In the genomic region with DNA sequence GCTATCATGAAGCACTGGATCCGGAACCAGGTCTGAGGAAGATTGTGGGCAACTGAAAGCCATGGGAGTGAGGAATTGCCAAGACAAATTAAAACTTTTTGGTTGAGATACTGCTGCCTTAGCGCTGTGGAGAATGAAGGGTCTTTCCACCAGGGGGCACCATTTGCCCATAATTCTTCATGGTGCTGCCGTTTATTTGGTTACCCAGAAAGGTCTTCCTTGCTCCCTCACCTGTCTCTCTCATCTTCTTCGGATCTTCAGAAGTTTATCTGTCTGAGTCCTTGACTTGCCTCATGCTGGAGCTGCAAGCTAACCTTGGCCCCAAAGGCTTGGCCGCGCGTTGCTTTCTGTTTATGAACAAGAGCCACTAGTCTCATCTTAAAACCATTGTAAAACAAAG, we compare ENCODE assay signal across 9 mouse cellular contexts. TPM values are rescaled to one million over a fixed set of nuclear protein-coding genes. Genes with fewer than 3 reads are reported as not detected.
A peak's percentile ranks its signal among the peaks of the same experiment; 100 is the strongest.
DNase-seq lines count a peak whose midpoint lies in the region; ATAC-seq and TF ChIP-seq lines count a peak whose summit lies in the region.
"Had no signal": no experiment of that assay in that cellular context is flagged by ENCODE, and none has a peak within 500 bp of the region (broad histone marks: within the 10 kb centered on the region; RNA-seq: fewer than 3 reads in every experiment).

No protein-coding gene starts in this region.

- H3K79me2 ChIP-seq in MEL (ENCODE audit: control insufficient read depth, insufficient read depth, low read length, poor library complexity): no peaks in the 10 kb centered on the region

- TF ChIP-seq RAD21 in MEL (IDR thresholded peaks at IDR 0.05; ENCODE audit: low read depth, low read length): peak; percentile 22

- no peak for ATAC-seq in erythroid progenitor cell, adult 5-6 weeks (replicated peaks; ENCODE audit: low FRiP score, poor library complexity, severe bottlenecking)

- no peak overlapping the region for H3K4me3 ChIP-seq in MEL (ENCODE audit: control insufficient read depth in 1 of 2, insufficient read depth in 1 of 2, low read depth in 2 of 2, low read length in 2 of 2)
- no peak overlapping the region for H3K4me3 ChIP-seq in bone marrow macrophage, adult 2 months (ENCODE audit: insufficient read depth, low read length)
- H3K4me3 ChIP-seq: heart, embryonic 13.5 days had no signal

- H3K36me3 ChIP-seq in MEL (ENCODE audit: control insufficient read depth in 1 of 2, insufficient read depth in 2 of 2, low read length in 2 of 2): no peaks in the 10 kb centered on the region
- H3K36me3 ChIP-seq: heart, embryonic 13.5 days had no signal

- H3K27me3 ChIP-seq in MEL (ENCODE audit: control insufficient read depth in 1 of 2, insufficient read depth in 2 of 2, low read length in 2 of 2): no peaks in the 10 kb centered on the region
- H3K27me3 ChIP-seq: heart, embryonic 13.5 days had no signal

- no peaks in the 10 kb centered on the region for H3K4me1 ChIP-seq in MEL (ENCODE audit: control insufficient read depth in 1 of 2, insufficient read depth in 2 of 2, low read length in 2 of 2)
- H3K4me1 ChIP-seq in bone marrow macrophage, adult 2 months (ENCODE audit: control insufficient read depth, insufficient read depth, low read length): peaks cover 20% of the 10 kb centered on the region
- H3K4me1 ChIP-seq: heart, embryonic 13.5 days had no signal

- no peak for TF ChIP-seq EP300 in MEL (IDR thresholded peaks at IDR 0.05; ENCODE audit: low read depth in 1 of 2, low read length in 2 of 2)

- H3K9me3 ChIP-seq in MEL (replicated peaks; ENCODE audit: insufficient read depth, low read length): no peaks in the 10 kb centered on the region
- H3K9me3 ChIP-seq: heart, embryonic 13.5 days had no signal

- H3K27ac ChIP-seq in MEL (ENCODE audit: control insufficient read depth, low read depth, low read length): no peak overlapping the region
- no peak overlapping the region for H3K27ac ChIP-seq in bone marrow macrophage, adult 2 months (ENCODE audit: insufficient read depth, low read depth, low read length)
- H3K27ac ChIP-seq: heart, embryonic 13.5 days had no signal

- H3K9ac ChIP-seq in MEL (ENCODE audit: control insufficient read depth, low read depth, low read length, poor library complexity, severe bottlenecking): no peak overlapping the region
- H3K9ac ChIP-seq: heart, embryonic 13.5 days had no signal

- TF ChIP-seq POLR2A in MEL (IDR thresholded peaks at IDR 0.05; ENCODE audit: control insufficient read depth in 1 of 2, insufficient read depth in 1 of 2, low read depth in 1 of 2, low read length in 2 of 2, poor library complexity in 1 of 2): no peak
- TF ChIP-seq POLR2A in bone marrow macrophage, adult 2 months (IDR thresholded peaks at IDR 0.05; ENCODE audit: borderline replicate concordance, low read depth, low read length): no peak

- TF ChIP-seq CTCF in MEL (IDR thresholded peaks at IDR 0.05 in 2 of 3, conservative IDR thresholded peaks at IDR 0.05 in 1 of 3; ENCODE audit: control insufficient read depth in 1 of 3, insufficient read depth in 1 of 3, low read depth in 2 of 3, low read length in 3 of 3, poor library complexity in 1 of 3, severe bottlenecking in 1 of 3): peak; percentile 25 to 44 (median 36); a peak in 5 of 6 replicates
- peak; percentile 53; the same call in 1 of the 2 replicates for TF ChIP-seq CTCF in bone marrow macrophage, adult 2 months (IDR thresholded peaks at IDR 0.05; ENCODE audit: low read depth, low read length)

- peak; percentile 49 to 53 for DNase-seq in left cerebral cortex, adult 18-20 months (ENCODE audit: low spot score in 2 of 2)
- DNase-seq in left cerebral cortex, postnatal 10 days (ENCODE audit: extremely low spot score in 1 of 2, low spot score in 2 of 2): no peak
- DNase-seq in MEL (ENCODE audit: low read depth, low spot score): peak; percentile 9
- DNase-seq in kidney, postnatal 36 days: peak; percentile 1 to 70
- DNase-seq in retina, embryonic 14.5 days (ENCODE audit: low spot score): peak; percentile 75
- no peak for DNase-seq in urinary bladder, adult 18-20 months (ENCODE audit: low spot score in 2 of 2)

- intact Hi-C loops in left cerebral cortex, postnatal 10 days (cut with DNase I): no loop called here

TF ChIP-seq in MEL, 35 proteins besides CTCF, POLR2A, EP300 and RAD21:
- TF ChIP-seq SMC3 (IDR thresholded peaks at IDR 0.05; ENCODE audit: low read depth, low read length) (peak; percentile 20), E2F4 (IDR thresholded peaks at IDR 0.05; ENCODE audit: borderline replicate concordance, low read depth, low read length) (no peak), ZKSCAN1 (IDR thresholded peaks at IDR 0.05; ENCODE audit: low read depth, low read length) (no peak), ZNF384 (IDR thresholded peaks at IDR 0.05; ENCODE audit: low read depth, low read length) (no peak)

RNA-seq across cellular contexts. Expression of a gene that starts 6.3 kb away (rescaled TPM):
- total RNA-seq in left cerebral cortex, adult 18-20 months (2021): not detected
- total RNA-seq in left cerebral cortex, postnatal 10 days (2021): not detected
- total RNA-seq in MEL (2012; rRNA removed): not detected in 2 replicates
- polyA plus RNA-seq in MEL (2012; ENCODE audit: insufficient read depth in 1 of 2, insufficient read length in 2 of 2, low read depth in 1 of 2, low replicate concordance in 2 of 2, missing spikeins in 1 of 2): not detected
- polyA plus RNA-seq in bone marrow macrophage, adult 2 months (2012; ENCODE audit: insufficient read depth, insufficient read length, missing spikeins): not detected in 2 replicates
- total RNA-seq in erythroid progenitor cell, adult 5-6 weeks (2015; ENCODE audit: low replicate concordance): not detected in 2 replicates
- not detected in 2 replicates for total RNA-seq in erythroid progenitor cell, adult 5-6 weeks (2017; ENCODE audit: low replicate concordance)
- polyA plus RNA-seq: heart, embryonic 13.5 days had no signal

RNA-seq across cellular contexts. Expression of a gene that starts 6.6 kb away (rescaled TPM):
- total RNA-seq in left cerebral cortex, adult 18-20 months (2021): not detected
- not detected for total RNA-seq in left cerebral cortex, postnatal 10 days (2021)
- total RNA-seq in MEL (2012; rRNA removed): not detected in 2 replicates
- polyA plus RNA-seq in MEL (2012; ENCODE audit: insufficient read depth in 1 of 2, insufficient read length in 2 of 2, low read depth in 1 of 2, low replicate concordance in 2 of 2, missing spikeins in 1 of 2): not detected
- polyA plus RNA-seq in bone marrow macrophage, adult 2 months (2012; ENCODE audit: insufficient read depth, insufficient read length, missing spikeins): not detected in 2 replicates
- not detected in 2 replicates for total RNA-seq in erythroid progenitor cell, adult 5-6 weeks (2015; ENCODE audit: low replicate concordance)
- total RNA-seq in erythroid progenitor cell, adult 5-6 weeks (2017; ENCODE audit: low replicate concordance): not detected in 2 replicates
- polyA plus RNA-seq: heart, embryonic 13.5 days had no signal

RNA-seq across cellular contexts. Expression of a gene that starts 46.8 kb away (rescaled TPM):
- not detected for total RNA-seq in left cerebral cortex, adult 18-20 months (2021)
- total RNA-seq in left cerebral cortex, postnatal 10 days (2021): not detected
- total RNA-seq in MEL (2012; rRNA removed): not detected in 2 replicates
- not detected for polyA plus RNA-seq in MEL (2012; ENCODE audit: insufficient read depth in 1 of 2, insufficient read length in 2 of 2, low read depth in 1 of 2, low replicate concordance in 2 of 2, missing spikeins in 1 of 2)
- polyA plus RNA-seq in bone marrow macrophage, adult 2 months (2012; ENCODE audit: insufficient read depth, insufficient read length, missing spikeins): not detected in 2 replicates
- total RNA-seq in erythroid progenitor cell, adult 5-6 weeks (2015; ENCODE audit: low replicate concordance): not detected in 2 replicates
- not detected in 2 replicates for total RNA-seq in erythroid progenitor cell, adult 5-6 weeks (2017; ENCODE audit: low replicate concordance)
- polyA plus RNA-seq: heart, embryonic 13.5 days had no signal

RNA-seq across cellular contexts. Expression of a gene that starts 58.1 kb away (rescaled TPM):
- total RNA-seq in left cerebral cortex, adult 18-20 months (2021): not detected
- total RNA-seq in left cerebral cortex, postnatal 10 days (2021): not detected
- total RNA-seq in MEL (2012; rRNA removed): not detected in 2 replicates
- not detected for polyA plus RNA-seq in MEL (2012; ENCODE audit: insufficient read depth in 1 of 2, insufficient read length in 2 of 2, low read depth in 1 of 2, low replicate concordance in 2 of 2, missing spikeins in 1 of 2)
- not detected in 2 replicates for polyA plus RNA-seq in bone marrow macrophage, adult 2 months (2012; ENCODE audit: insufficient read depth, insufficient read length, missing spikeins)
- not detected in 2 replicates for total RNA-seq in erythroid progenitor cell, adult 5-6 weeks (2015; ENCODE audit: low replicate concordance)
- not detected in 2 replicates for total RNA-seq in erythroid progenitor cell, adult 5-6 weeks (2017; ENCODE audit: low replicate concordance)
- polyA plus RNA-seq: heart, embryonic 13.5 days had no signal

Comparison
In these comparisons a context has a peak if more than half of its experiments do, and no peak if none do; other contexts are left out.
1. DNase-seq: peak in left cerebral cortex, adult 18-20 months (2 of 2), MEL (single experiment), kidney, postnatal 36 days (2 of 2) and retina, embryonic 14.5 days (single experiment); none in left cerebral cortex, postnatal 10 days (0 of 2) and urinary bladder, adult 18-20 months (0 of 2).